In genomic region chr2:26578369-26578768, GRCm38 (mm10) we compare ENCODE assay signal across 8 mouse cellular contexts. TPM values are rescaled to one million over a fixed set of nuclear protein-coding genes. Genes with fewer than 3 reads are reported as not detected.
DNase-seq lines count a peak whose midpoint lies in the region; ATAC-seq and TF ChIP-seq lines count a peak whose summit lies in the region.

No protein-coding gene starts in this region.

- peaks cover 8% of the 10 kb centered on the region for H3K27me3 ChIP-seq in CH12.LX (replicated peaks)
- H3K27me3 ChIP-seq in limb, embryonic 13.5 days: no peaks in the 10 kb centered on the region
- H3K27me3 ChIP-seq in neural tube, embryonic 12.5 days (replicated peaks): no peaks in the 10 kb centered on the region

- no peak for TF ChIP-seq RAD21 in CH12.LX (IDR thresholded peaks at IDR 0.05; ENCODE audit: low read depth, low read length)

- H3K9ac ChIP-seq in CH12.LX (ENCODE audit: insufficient read depth, low read depth): no peak overlapping the region
- H3K9ac ChIP-seq in limb, embryonic 13.5 days: no peak overlapping the region
- H3K9ac ChIP-seq in neural tube, embryonic 12.5 days: peak overlapping the region; percentile 36; the same call in 1 of the 2 replicates

- intact Hi-C loops in heart, postnatal 14 days (cut with DNase I): no loop called here
- intact Hi-C loops in left cerebral cortex, postnatal 36 days (cut with DNase I): no loop called here
- intact Hi-C loops in left cerebral cortex, postnatal 25 days (cut with DNase I): no loop called here

- in situ Hi-C loops in CH12.LX (cut with MboI; ENCODE audit: low pct_ligation_motif_present, low pct_unique_long_range_greater_than_20kb, low sequenced_read_pairs): no loop called here

- TF ChIP-seq CTCF in CH12.LX (conservative IDR thresholded peaks at IDR 0.05 in 1 of 2, IDR thresholded peaks at IDR 0.05 in 1 of 2; ENCODE audit: low read depth in 2 of 2, low read length in 2 of 2): no peak

- ATAC-seq in limb, embryonic 13.5 days (ENCODE audit: low FRiP score, low read depth): no peak
- no peak for ATAC-seq in neural tube, embryonic 12.5 days (ENCODE audit: low FRiP score, low read depth)
- no peak for ATAC-seq in CD4-positive, CD25-positive, alpha-beta regulatory T cell, adult 4 months

- WGBS in limb, embryonic 13.5 days: 51% methylated on average over 6 of the region's 6 CpGs
- 46% methylated on average over 6 of the region's 6 CpGs for WGBS in neural tube, embryonic 12.5 days

- dilution Hi-C loops in CH12.LX (cut with MboI; ENCODE audit: extremely low pct_ligation_motif_present, extremely low pct_unique_long_range_greater_than_20kb, low sequenced_read_pairs): no loop called here

- H3K4me3 ChIP-seq in CH12.LX (replicated peaks in 1 of 3; ENCODE audit: low read depth in 2 of 3, low read length in 2 of 3, poor library complexity in 1 of 3): no peak overlapping the region
- H3K4me3 ChIP-seq in limb, embryonic 13.5 days: no peak overlapping the region
- H3K4me3 ChIP-seq in neural tube, embryonic 12.5 days: no peak overlapping the region

- no peak overlapping the region for H3K4me2 ChIP-seq in CH12.LX (ENCODE audit: insufficient read depth, low read depth, poor library complexity, severe bottlenecking)
- peak overlapping the region; percentile 11; the same call in 1 of the 2 replicates for H3K4me2 ChIP-seq in limb, embryonic 13.5 days (replicated peaks)
- no peak overlapping the region for H3K4me2 ChIP-seq in neural tube, embryonic 12.5 days (replicated peaks)

- no peaks in the 10 kb centered on the region for H3K36me3 ChIP-seq in CH12.LX (replicated peaks in 1 of 2; ENCODE audit: control insufficient read depth in 1 of 2, insufficient read depth in 1 of 2, low read length in 1 of 2)
- no peaks in the 10 kb centered on the region for H3K36me3 ChIP-seq in limb, embryonic 13.5 days
- no peaks in the 10 kb centered on the region for H3K36me3 ChIP-seq in neural tube, embryonic 12.5 days

- H3K4me1 ChIP-seq in CH12.LX (ENCODE audit: control insufficient read depth in 1 of 2, insufficient read depth in 2 of 2): peaks cover 14 to 40% of the 10 kb centered on the region in 2 experiments
- H3K4me1 ChIP-seq in limb, embryonic 13.5 days: peaks cover 18% of the 10 kb centered on the region
- peaks cover 23% of the 10 kb centered on the region for H3K4me1 ChIP-seq in neural tube, embryonic 12.5 days

- no peaks in the 10 kb centered on the region for H3K9me3 ChIP-seq in CH12.LX (replicated peaks; ENCODE audit: low read length)
- no peaks in the 10 kb centered on the region for H3K9me3 ChIP-seq in limb, embryonic 13.5 days
- H3K9me3 ChIP-seq in neural tube, embryonic 12.5 days: no peaks in the 10 kb centered on the region

- DNase-seq in CH12.LX (ENCODE audit: extremely low read depth): no peak
- DNase-seq in adrenal gland, postnatal 14 days: peak; percentile 68
- peak; percentile 60 to 63 for DNase-seq in heart, postnatal 14 days
- no peak for DNase-seq in left cerebral cortex, postnatal 36 days (ENCODE audit: low spot score in 2 of 2)
- DNase-seq in left cerebral cortex, postnatal 25 days (ENCODE audit: low spot score in 2 of 2): no peak

- TF ChIP-seq EP300 in CH12.LX (IDR thresholded peaks at IDR 0.05; ENCODE audit: low read length): no peak

- TF ChIP-seq POLR2A in CH12.LX (IDR thresholded peaks at IDR 0.05; ENCODE audit: low read depth, low read length): no peak

- no peaks in the 10 kb centered on the region for H3K79me2 ChIP-seq in CH12.LX (replicated peaks; ENCODE audit: control insufficient read depth, extremely low read depth, insufficient read depth, poor library complexity, severe bottlenecking)

- H3K27ac ChIP-seq in CH12.LX (ENCODE audit: insufficient read depth, low read depth): no peak overlapping the region
- peak overlapping the region; percentile 69; the same call in 1 of the 2 replicates for H3K27ac ChIP-seq in limb, embryonic 13.5 days
- H3K27ac ChIP-seq in neural tube, embryonic 12.5 days: 0 out of 2 replicates have a peak overlapping the region, but pooled peaks have one; percentile 13

TF ChIP-seq in CH12.LX, 34 proteins besides CTCF, POLR2A, EP300 and RAD21:
- no peak for TF ChIP-seq MXI1 (IDR thresholded peaks at IDR 0.05; ENCODE audit: low read depth, low read length)
- peak; percentile 60 for TF ChIP-seq ELF1 (IDR thresholded peaks at IDR 0.05; ENCODE audit: low read depth, low read length)
- peak; percentile 35; the same call in 1 of the 2 replicates for TF ChIP-seq HCFC1 (IDR thresholded peaks at IDR 0.05; ENCODE audit: low read depth, low read length)
- TF ChIP-seq JUND (conservative IDR thresholded peaks at IDR 0.05; ENCODE audit: low read depth, low read length): no peak

RNA-seq across cellular contexts. Expression of gene Egfl7, which starts 1.4 kb away (rescaled TPM):
- total RNA-seq in CH12.LX (2012; rRNA removed) (35.0 and 39.3 TPM in 2 replicates), CH12.LX (2014; rRNA removed) (18.9 and 20.1 TPM in 2 replicates)
- 21.4 and 24.7 TPM in 2 replicates for polyA plus RNA-seq in CH12.LX (2012; ENCODE audit: insufficient read length, low read depth)
- total RNA-seq in adrenal gland, postnatal 14 days (2021): 217 and 247 TPM in 2 replicates
- 100 to 1,000 TPM; 224 to 237 TPM for total RNA-seq in heart, postnatal 14 days (2021)
- polyA plus RNA-seq in limb, embryonic 13.5 days (2015; fragmentation: Nextera tagmentation; extraction: Ambion mirVana): 103 and 105 TPM in 2 replicates
- polyA plus RNA-seq in neural tube, embryonic 12.5 days (2016; fragmentation: Nextera tagmentation; extraction: Ambion mirVana): 74.8 and 76.1 TPM in 2 replicates
- polyA plus RNA-seq in CD4-positive, CD25-positive, alpha-beta regulatory T cell, adult 4 months (2017; shearing (Covaris generic)): not detected
- 10 to 100 TPM; 61.6 to 85.2 TPM for total RNA-seq in left cerebral cortex, postnatal 36 days (2021)
- 10 to 100 TPM; 68.0 to 81.4 TPM for total RNA-seq in left cerebral cortex, postnatal 25 days (2021)

RNA-seq across cellular contexts. Expression of gene Gm20532, which starts 8.1 kb away (rescaled TPM):
- total RNA-seq in CH12.LX (2012; rRNA removed): not detected in 2 replicates
- total RNA-seq in CH12.LX (2014; rRNA removed): not detected in 2 replicates
- not detected in 2 replicates for polyA plus RNA-seq in CH12.LX (2012; ENCODE audit: insufficient read length, low read depth)
- not detected in 2 replicates for total RNA-seq in adrenal gland, postnatal 14 days (2021)
- not detected for total RNA-seq in heart, postnatal 14 days (2021)
- not detected in 2 replicates for polyA plus RNA-seq in limb, embryonic 13.5 days (2015; fragmentation: Nextera tagmentation; extraction: Ambion mirVana)
- polyA plus RNA-seq in neural tube, embryonic 12.5 days (2016; fragmentation: Nextera tagmentation; extraction: Ambion mirVana): not detected in 2 replicates
- not detected for polyA plus RNA-seq in CD4-positive, CD25-positive, alpha-beta regulatory T cell, adult 4 months (2017; shearing (Covaris generic))
- total RNA-seq in left cerebral cortex, postnatal 36 days (2021): not detected
- total RNA-seq in left cerebral cortex, postnatal 25 days (2021): not detected

RNA-seq across cellular contexts. Expression of gene Agpat2, which starts 25.8 kb away (rescaled TPM):
- 11.1 and 14.2 TPM in 2 replicates for total RNA-seq in CH12.LX (2012; rRNA removed)
- total RNA-seq in CH12.LX (2014; rRNA removed): 8.6 and 10.6 TPM in 2 replicates
- polyA plus RNA-seq in CH12.LX (2012; ENCODE audit: insufficient read length, low read depth): 9.5 TPM in 2 replicates
- total RNA-seq in adrenal gland, postnatal 14 days (2021): 271 and 405 TPM in 2 replicates
- total RNA-seq in heart, postnatal 14 days (2021): 10 to 100 TPM; 47.8 to 51.8 TPM
- 23.1 and 24.6 TPM in 2 replicates for polyA plus RNA-seq in limb, embryonic 13.5 days (2015; fragmentation: Nextera tagmentation; extraction: Ambion mirVana)
- polyA plus RNA-seq in neural tube, embryonic 12.5 days (2016; fragmentation: Nextera tagmentation; extraction: Ambion mirVana): 7.1 TPM in 2 replicates
- polyA plus RNA-seq in CD4-positive, CD25-positive, alpha-beta regulatory T cell, adult 4 months (2017; shearing (Covaris generic)): 1 to 10 TPM; 5.8 to 7.7 TPM
- total RNA-seq in left cerebral cortex, postnatal 36 days (2021): 1 to 10 TPM; 1.5 to 1.6 TPM
- total RNA-seq in left cerebral cortex, postnatal 25 days (2021): 1 to 10 TPM in 1 of 2 experiments, under 1 TPM in 1; 0.85 to 1.2 TPM

RNA-seq across cellular contexts. Expression of gene Fam69b, which starts 49.9 kb away (rescaled TPM):
- total RNA-seq in CH12.LX (2012; rRNA removed) (0.88 and 1.2 TPM in 2 replicates), CH12.LX (2014; rRNA removed) (0.16 TPM in 1 of 2 replicates, not detected in the other)
- not detected in 2 replicates for polyA plus RNA-seq in CH12.LX (2012; ENCODE audit: insufficient read length, low read depth)
- total RNA-seq in adrenal gland, postnatal 14 days (2021): 10.0 and 12.3 TPM in 2 replicates
- 10 to 100 TPM; 15.4 to 17.0 TPM for total RNA-seq in heart, postnatal 14 days (2021)
- 61.0 and 61.5 TPM in 2 replicates for polyA plus RNA-seq in limb, embryonic 13.5 days (2015; fragmentation: Nextera tagmentation; extraction: Ambion mirVana)
- 66.1 and 76.2 TPM in 2 replicates for polyA plus RNA-seq in neural tube, embryonic 12.5 days (2016; fragmentation: Nextera tagmentation; extraction: Ambion mirVana)
- polyA plus RNA-seq in CD4-positive, CD25-positive, alpha-beta regulatory T cell, adult 4 months (2017; shearing (Covaris generic)): 1 to 10 TPM; 1.5 to 2.6 TPM
- 10 to 100 TPM; 69.1 to 81.4 TPM for total RNA-seq in left cerebral cortex, postnatal 36 days (2021)
- 10 to 100 TPM; 78.4 to 84.8 TPM for total RNA-seq in left cerebral cortex, postnatal 25 days (2021)

Comparison
In these comparisons a context has a peak if more than half of its experiments do, and no peak if none do; other contexts are left out.
1. DNase-seq: peak in adrenal gland, postnatal 14 days (single experiment) and heart, postnatal 14 days (2 of 2); none in CH12.LX (single experiment), left cerebral cortex, postnatal 36 days (0 of 2) and left cerebral cortex, postnatal 25 days (0 of 2).